Mouse (Mus musculus) stomach, embryonic 14.5 days (tissue): Measurements from ENCODE around the gene Upk3b. TPM values are rescaled to one million over a fixed set of nuclear protein-coding genes. Genes with fewer than 3 reads are reported as not detected.

ENCODE experiments used
- ATAC-seq: fragments of 200-750 bp; cut with Nextera tagmentation; 2 replicates; pipeline ENCODE4 v1.8.0; 2017; ENCODE audit warnings: low read depth, moderate TSS enrichment; ENCODE audit not compliant: insufficient number of reproducible peaks, insufficient read depth, low FRiP score
- H3K27ac ChIP-seq: fragments of 300-500 bp; sonication (generic); 2 replicates; pipeline ENCODE4 v1.5.1; 2014; ENCODE audit warnings: mild to moderate bottlenecking, low read length, moderate library complexity, mixed read lengths
- H3K27me3 ChIP-seq: fragments of 300-500 bp; sonication (generic); 2 replicates; pipeline ENCODE4 v1.6.1; 2014; ENCODE audit warnings: low read length, control low read depth, mixed read lengths; ENCODE audit not compliant: control insufficient read depth, insufficient read depth
- H3K36me3 ChIP-seq: fragments of 300-500 bp; sonication (generic); 2 replicates; pipeline ENCODE4 v1.6.1; 2014; ENCODE audit warnings: mild to moderate bottlenecking, control low read depth, low read length, moderate library complexity, mixed read lengths; ENCODE audit not compliant: control insufficient read depth, insufficient read depth
- H3K4me1 ChIP-seq: fragments of 300-500 bp; sonication (generic); 2 replicates; pipeline ENCODE4 v1.6.1; 2014; ENCODE audit warnings: low read length, control low read depth, mixed read lengths; ENCODE audit not compliant: control insufficient read depth, insufficient read depth
- H3K4me2 ChIP-seq: fragments of 300-500 bp; sonication (generic); replicated peaks from 2 replicates; pipeline ENCODE4 v1.6.1; 2014; ENCODE audit warnings: low read depth, low read length, control low read depth
- H3K4me3 ChIP-seq: fragments of 300-500 bp; sonication (generic); 2 replicates; pipeline ENCODE4 v1.5.1; 2014; ENCODE audit warnings: low read depth, low read length, control low read depth
- H3K9ac ChIP-seq: fragments of 300-500 bp; sonication (generic); replicated peaks from 2 replicates; pipeline ENCODE4 v1.6.1; 2014; ENCODE audit warnings: low read depth, mild to moderate bottlenecking, control low read depth, low read length, moderate library complexity, mixed read lengths
- H3K9me3 ChIP-seq: fragments of 300-500 bp; sonication (generic); 2 replicates; pipeline ENCODE4 v1.6.1; 2016; ENCODE audit warnings: low read depth, low read length, control low read depth; ENCODE audit not compliant: control insufficient read depth
- WGBS: fragments of 180-500 bp; shearing (Covaris S2); extraction: QIAGEN DNeasy Blood & Tissue Kit; methylation state at CpG from one replicate; pipeline ENCODE4 v1.1.7; 2014; 5-methylcytosine and 5-hydroxymethylcytosine counted together
- polyA plus RNA-seq: library from polyadenylated mRNA; unstranded; fragments of >200 nt; fragmentation: Nextera tagmentation; extraction: Ambion mirVana; gene quantifications from 2 replicates; pipeline ENCODE4 v1.2.1, GENCODE M21; 2014

The Upk3b gene
- polyA plus RNA-seq, 1 experiment from 2014 or later: 23.7 TPM

DNA sequence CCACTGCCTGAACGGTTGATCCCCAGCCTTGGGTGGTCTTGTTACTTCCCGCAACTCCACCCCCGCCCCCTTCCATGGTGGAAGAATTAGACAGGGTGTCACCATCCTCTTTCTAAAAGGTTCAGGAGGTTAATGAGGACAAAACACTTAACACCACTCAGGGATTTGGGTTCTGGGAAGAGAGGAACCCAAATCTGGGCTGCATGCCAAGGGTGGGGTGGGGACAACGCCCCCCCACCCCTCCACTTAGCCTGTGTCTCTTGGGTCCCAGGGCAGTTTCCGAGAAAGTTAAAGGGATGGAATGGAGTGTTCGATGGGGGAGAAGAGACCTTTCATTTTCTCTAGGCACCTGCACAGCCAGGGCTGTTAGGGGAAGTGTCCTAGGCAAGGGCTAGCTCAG lies 34.8 kb downstream of the Upk3b start:
- no peaks in the 10 kb centered on the region for H3K36me3 ChIP-seq
- no peak overlapping the region for H3K4me2 ChIP-seq
- no peak overlapping the region for H3K4me3 ChIP-seq
- no peaks in the 10 kb centered on the region for H3K27me3 ChIP-seq
- H3K4me1 ChIP-seq: 0 out of 2 replicates have a peak, but pooled peaks cover 6% of the 10 kb centered on the region
- no peaks in the 10 kb centered on the region for H3K9me3 ChIP-seq
- ATAC-seq: no peak
- H3K27ac ChIP-seq: no peak overlapping the region
- WGBS: 48% methylated on average over 6 of the region's 6 CpGs
- no peak overlapping the region for H3K9ac ChIP-seq

DNA sequence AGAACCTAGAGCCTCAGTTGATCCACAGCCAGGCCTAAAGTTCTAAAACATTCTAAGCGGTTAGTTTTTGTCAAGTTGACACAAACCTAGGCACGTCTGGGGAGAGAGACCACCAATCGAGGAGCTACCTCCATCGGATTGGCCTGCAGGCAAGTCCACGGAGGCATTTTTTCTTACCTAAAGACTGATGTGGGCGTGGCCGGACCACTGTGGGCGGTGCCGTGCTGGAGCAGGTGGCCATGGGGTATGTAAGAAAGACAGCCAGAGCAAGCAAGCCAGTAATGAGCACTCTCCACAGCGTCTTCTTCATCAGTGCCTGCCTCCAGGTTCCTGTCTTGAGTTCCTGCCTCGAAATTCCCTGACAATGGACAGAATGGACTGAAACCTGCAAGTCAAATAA lies 35.2 kb downstream of the Upk3b start:
- no peaks in the 10 kb centered on the region for H3K9me3 ChIP-seq
- H3K27me3 ChIP-seq: no peaks in the 10 kb centered on the region
- ATAC-seq: no peak
- 0 out of 2 replicates have a peak, but pooled peaks cover 6% of the 10 kb centered on the region for H3K4me1 ChIP-seq
- H3K36me3 ChIP-seq: no peaks in the 10 kb centered on the region
- H3K9ac ChIP-seq: no peak overlapping the region
- no peak overlapping the region for H3K4me3 ChIP-seq
- H3K27ac ChIP-seq: no peak overlapping the region
- 64% methylated on average over 11 of the region's 11 CpGs for WGBS
- no peak overlapping the region for H3K4me2 ChIP-seq

DNA sequence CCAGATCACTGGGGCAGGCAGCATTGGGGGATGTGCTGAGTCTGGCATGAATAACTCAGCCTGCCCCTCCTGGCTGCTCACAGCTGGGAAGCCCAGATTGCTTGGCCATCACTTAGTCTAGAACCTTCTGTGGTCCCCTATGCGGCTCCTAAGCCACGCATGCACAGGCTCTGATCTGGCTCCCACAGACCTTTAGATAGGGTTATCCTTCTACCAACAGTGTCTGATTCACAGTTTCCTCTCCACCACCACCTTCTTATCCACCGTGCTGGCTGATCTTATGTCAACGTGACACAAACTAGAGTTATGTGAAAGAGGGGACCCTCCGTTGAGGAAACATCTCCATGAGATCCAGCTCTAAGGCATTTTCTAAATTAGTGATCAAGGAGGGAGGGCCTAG lies 36.8 kb downstream of the Upk3b start:
- WGBS: 92% methylated on average over 5 of the region's 5 CpGs
- Histone ChIP-seq H3K4me2 (no peak overlapping the region), H3K9me3 (no peaks in the 10 kb centered on the region), H3K27me3 (no peaks in the 10 kb centered on the region), H3K4me1 (0 out of 2 replicates have a peak, but pooled peaks cover 6% of the 10 kb centered on the region), H3K27ac (no peak overlapping the region), H3K9ac (no peak overlapping the region), H3K4me3 (no peak overlapping the region), H3K36me3 (no peaks in the 10 kb centered on the region)
- no peak for ATAC-seq

DNA sequence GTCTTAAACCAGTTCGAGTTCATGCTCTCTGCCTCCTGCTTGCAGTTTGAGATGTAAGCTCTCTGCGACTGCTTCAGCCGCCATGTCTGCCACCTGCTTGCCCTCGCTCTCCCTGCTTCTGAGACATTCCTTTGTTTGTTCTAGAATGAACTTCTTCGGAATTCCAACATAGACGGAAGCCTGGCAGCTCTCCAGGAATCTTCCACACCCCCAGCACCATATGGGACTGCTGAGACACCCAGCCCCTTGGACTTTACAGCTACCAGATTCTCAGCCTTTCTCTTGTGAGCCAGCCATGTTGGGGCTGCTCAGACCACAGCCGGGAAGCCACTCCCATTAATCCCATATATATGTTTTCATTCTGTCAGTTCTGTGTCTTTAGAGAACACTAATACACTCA lies 38.0 kb downstream of the Upk3b start:
- H3K4me2 ChIP-seq: no peak overlapping the region

DNA sequence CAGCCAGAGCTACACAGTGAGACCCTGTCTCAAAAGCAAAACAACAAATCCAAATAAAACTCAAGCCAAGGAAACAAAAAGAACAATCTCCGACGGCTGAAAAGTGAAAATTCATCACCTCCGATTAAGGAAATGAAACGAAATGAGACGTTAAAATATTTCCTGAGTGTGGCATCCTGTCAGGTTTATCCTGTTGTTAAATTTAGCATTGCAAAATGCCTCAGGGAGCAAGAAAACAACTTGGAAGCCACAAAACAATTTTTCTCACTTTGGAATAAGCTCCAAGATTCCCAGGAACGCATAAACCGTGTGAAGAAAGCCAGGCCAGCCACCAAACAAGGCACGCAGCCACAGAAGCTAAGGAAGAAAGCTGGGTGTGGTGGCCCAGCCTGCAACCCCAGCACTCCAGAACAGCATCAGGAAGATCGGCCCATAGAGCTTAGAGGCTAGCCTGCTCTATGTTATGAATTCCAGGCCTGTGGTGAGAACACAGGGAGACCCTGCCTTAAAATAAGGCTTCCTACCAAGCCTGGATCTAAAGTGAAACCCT lies 38.8 kb downstream of the Upk3b start:
- Histone ChIP-seq H3K4me3 (no peak overlapping the region), H3K36me3 (no peaks in the 10 kb centered on the region), H3K27me3 (no peaks in the 10 kb centered on the region), H3K27ac (no peak overlapping the region), H3K9me3 (no peaks in the 10 kb centered on the region), H3K4me1 (0 out of 2 replicates have a peak, but pooled peaks cover 6% of the 10 kb centered on the region), H3K9ac (no peak overlapping the region), H3K4me2 (no peak overlapping the region)
- 84% methylated on average over 9 of the region's 9 CpGs for WGBS
- no peak for ATAC-seq

More for the DNA sequence above, 38.0 kb downstream of the Upk3b start:
- Histone ChIP-seq H3K4me1 (0 out of 2 replicates have a peak, but pooled peaks cover 6% of the 10 kb centered on the region), H3K27ac (no peak overlapping the region; the same call in 1 of the 2 replicates), H3K9ac (no peak overlapping the region), H3K27me3 (no peaks in the 10 kb centered on the region), H3K36me3 (no peaks in the 10 kb centered on the region), H3K9me3 (no peaks in the 10 kb centered on the region), H3K4me3 (no peak overlapping the region)
- 20% methylated on average over 7 of the region's 7 CpGs for WGBS
- 0 out of 2 replicates have a peak, but pooled peaks have one; percentile 20 for ATAC-seq

DNA sequence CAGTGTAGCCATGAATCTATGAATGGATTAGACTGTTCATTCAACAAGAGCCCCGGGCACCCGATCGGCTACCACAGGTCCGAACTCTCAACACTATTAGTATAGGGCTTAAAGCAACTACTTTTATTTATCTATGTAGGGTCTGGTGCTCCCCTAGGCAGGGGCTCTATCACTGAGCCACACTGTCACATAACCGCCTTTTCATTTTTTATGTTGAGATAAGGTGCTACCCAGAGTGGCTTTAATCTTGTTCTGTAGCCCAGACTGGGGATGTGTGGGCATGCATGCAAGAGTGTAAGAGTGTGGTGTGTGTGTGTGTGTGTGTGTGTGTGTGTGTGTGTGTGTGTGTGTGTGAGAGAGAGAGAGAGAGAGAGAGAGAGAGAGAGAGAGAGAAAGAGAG lies 39.8 kb downstream of the Upk3b start:
- Histone ChIP-seq H3K4me2 (no peak overlapping the region), H3K9ac (no peak overlapping the region), H3K4me3 (no peak overlapping the region), H3K27me3 (no peaks in the 10 kb centered on the region), H3K4me1 (peaks cover 6% of the 10 kb centered on the region; the same call in 1 of the 2 replicates), H3K9me3 (no peaks in the 10 kb centered on the region), H3K27ac (no peak overlapping the region), H3K36me3 (no peaks in the 10 kb centered on the region)
- no peak for ATAC-seq
- 90% methylated on average over 5 of the region's 5 CpGs for WGBS

DNA sequence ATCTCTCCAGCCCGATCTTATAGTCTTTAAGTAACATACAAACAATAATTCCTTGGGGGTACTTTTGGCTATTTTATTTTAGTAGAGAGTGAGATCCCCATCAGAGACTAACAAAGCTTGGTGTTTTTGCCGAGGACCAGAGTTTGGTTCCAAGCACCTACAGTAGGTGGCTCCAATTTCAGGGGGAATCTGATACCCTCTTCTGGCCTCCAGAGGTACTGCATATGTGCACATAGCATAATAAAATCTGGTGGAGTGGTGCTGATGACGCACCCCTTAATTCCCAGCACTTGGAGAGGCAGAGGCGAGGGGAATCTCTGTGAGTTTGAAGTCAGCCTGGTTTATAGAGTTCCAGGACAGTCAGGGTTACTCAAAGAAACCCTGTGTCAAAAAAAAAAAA lies 44.0 kb downstream of the Upk3b start:
- Histone ChIP-seq H3K4me1 (peaks cover 10% of the 10 kb centered on the region; the same call in 1 of the 2 replicates), H3K27ac (no peak overlapping the region), H3K4me3 (no peak overlapping the region), H3K27me3 (no peaks in the 10 kb centered on the region), H3K9me3 (no peaks in the 10 kb centered on the region), H3K36me3 (no peaks in the 10 kb centered on the region), H3K4me2 (no peak overlapping the region), H3K9ac (no peak overlapping the region)
- ATAC-seq: no peak
- WGBS: 80% methylated on average over 4 of the region's 4 CpGs

DNA sequence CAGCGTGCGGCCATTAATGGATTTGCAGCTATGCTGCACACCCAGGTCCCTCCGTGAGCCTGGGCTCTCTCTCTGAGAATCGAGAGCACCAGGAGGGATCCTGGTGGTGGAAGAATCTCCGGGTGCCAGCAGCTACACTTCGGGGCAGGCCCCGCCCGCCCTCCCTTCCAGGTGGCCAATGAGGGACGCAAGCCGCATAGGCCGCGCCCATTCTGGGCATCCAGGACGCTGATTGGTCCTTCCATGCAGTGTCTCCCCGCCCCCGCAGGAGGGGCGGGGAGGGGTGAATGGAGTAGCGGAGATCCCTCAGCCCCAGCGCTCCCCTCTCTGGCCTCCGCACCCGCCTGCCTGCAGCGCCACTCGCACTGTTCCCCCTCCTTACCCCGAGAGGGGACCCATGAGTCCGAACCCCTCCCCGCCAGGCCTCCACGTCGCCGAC lies 45.4 kb downstream of the Upk3b start, which contains the start of gene Rasa4:
Gene Rasa4 (plus strand): TSS at position 248 of the 439 bp plus-strand sequence.
- H3K9me3 ChIP-seq: no peaks in the 10 kb centered on the region
- no peaks in the 10 kb centered on the region for H3K36me3 ChIP-seq
- H3K27me3 ChIP-seq: no peaks in the 10 kb centered on the region
- peak within 1 kb of the TSS; percentile 46 for H3K4me3 ChIP-seq
- 0% methylated on average over 27 of the region's 28 CpGs for WGBS
- peak within 1 kb of the TSS; percentile 83 for H3K4me2 ChIP-seq
- 0 out of 2 replicates have a peak within 1 kb of the TSS, but pooled peaks have one; percentile 30 for H3K9ac ChIP-seq
- H3K4me1 ChIP-seq: peaks cover 10% of the 10 kb centered on the region; the same call in 1 of the 2 replicates
- H3K27ac ChIP-seq: no peak within 1 kb of the TSS
- peak; percentile 96 for ATAC-seq
